Mouse (Mus musculus) layer of hippocampus, postnatal 14 days (tissue): ENCODE results near the gene Speer4e. TPM values are rescaled to one million over a fixed set of nuclear protein-coding genes. Genes with fewer than 3 reads are reported as not detected.
"Not testable (repeated sequence)": the region's sequence is repeated elsewhere in the genome, so short reads cannot be mapped to it uniquely, and the experiment has no call there.

ENCODE experiments used
- DNase-seq, 2 experiments: peaks; one replicate each; pipeline ENCODE4 v3.0.0; 2021 to 2022; ENCODE audit warnings: low spot score in 2 of 2, mixed read lengths in 1 of 2
- total RNA-seq, 2 experiments: library from RNA; stranded (reverse); gene quantifications; 2 replicates each; pipeline ENCODE4 v1.2.3; 2021

The Speer4e gene
- total RNA-seq, 2 experiments from 2014 or later = not detected

- DNase-seq = not testable (repeated sequence)
These were observed 52.9 kb downstream of the Speer4e start for GRCm38 (mm10) chr5:14885291-14885690.

Other genes starting within 250 kb of the Speer4e start
- gene Gm9758, start 23.5 kb downstream of the Speer4e start, total RNA-seq = not detected
- not detected for gene Gm10354, start 40.5 kb upstream of the Speer4e start, total RNA-seq
- not detected for gene Gm17019, start 94.6 kb upstream of the Speer4e start, total RNA-seq